Mouse (Mus musculus) thymus, postnatal 4 days (tissue): ENCODE results near the gene Gm28539.
"Not testable (repeated sequence)": the region's sequence is repeated elsewhere in the genome, so short reads cannot be mapped to it uniquely, and the experiment has no call there.

ENCODE experiments used
- DNase-seq: peaks from one replicate; pipeline ENCODE4 v3.0.0; 2021

Gene Gm28539

GRCm38 (mm10) chr16:18836468-18837208, at the start of gene Gm28539, which contains the start of gene 2510002D24Rik:
Gene Gm28539, plus strand, starts transcription at chr16:18836584.
Gene 2510002D24Rik, plus strand, starts transcription at chr16:18836578.
- DNase-seq, result peak; percentile 96

GRCm38 (mm10) chr16:18786652-18787051, 49.7 kb upstream of the Gm28539 start:
- DNase-seq, result no peak

- no peak for DNase-seq
These were observed 47.6 kb upstream of the Gm28539 start for GRCm38 (mm10) chr16:18788627-18789406.

- no peak for DNase-seq
These were observed 41.0 kb upstream of the Gm28539 start for GRCm38 (mm10) chr16:18795223-18795899.

- no peak for DNase-seq
These were observed 39.7 kb upstream of the Gm28539 start for GRCm38 (mm10) chr16:18796645-18797044.

GRCm38 (mm10) chr16:18798151-18798550, 38.2 kb upstream of the Gm28539 start:
- no peak for DNase-seq

GRCm38 (mm10) chr16:18798841-18799240, 37.5 kb upstream of the Gm28539 start:
- peak; percentile 65 for DNase-seq

GRCm38 (mm10) chr16:18805746-18806145, 30.6 kb upstream of the Gm28539 start:
- DNase-seq, result no peak

- no peak for DNase-seq
These were observed 27.4 kb upstream of the Gm28539 start for GRCm38 (mm10) chr16:18809001-18809400.

- no peak for DNase-seq
These were observed 25.4 kb upstream of the Gm28539 start for GRCm38 (mm10) chr16:18811032-18811431.

GRCm38 (mm10) chr16:18811468-18812384, 24.7 kb upstream of the Gm28539 start, which contains the start of the genes Ufd1 and Cdc45:
Gene Ufd1, plus strand, starts transcription at chr16:18811779.
Gene Cdc45, minus strand, starts transcription at chr16:18811987.
- DNase-seq, result peak; percentile 88

GRCm38 (mm10) chr16:18812385-18812910, 23.9 kb upstream of the Gm28539 start:
- DNase-seq, result no peak

- no peak for DNase-seq
These were observed 14.0 kb upstream of the Gm28539 start for GRCm38 (mm10) chr16:18822356-18822755.

- DNase-seq, result no peak
These were observed 13.5 kb upstream of the Gm28539 start for GRCm38 (mm10) chr16:18822925-18823324.

- no peak for DNase-seq
These were observed 7.8 kb upstream of the Gm28539 start for GRCm38 (mm10) chr16:18828630-18829029.

GRCm38 (mm10) chr16:18829102-18829501, 7.3 kb upstream of the Gm28539 start:
- DNase-seq, result no peak

GRCm38 (mm10) chr16:18833486-18833885, 2.9 kb upstream of the Gm28539 start:
- no peak for DNase-seq

GRCm38 (mm10) chr16:18836073-18836467, 314 bp upstream of the Gm28539 start:
- no peak for DNase-seq

- DNase-seq, result no peak
These were observed 2.0 kb downstream of the Gm28539 start for GRCm38 (mm10) chr16:18838346-18838745.

- no peak for DNase-seq
These were observed 10.0 kb downstream of the Gm28539 start for GRCm38 (mm10) chr16:18846301-18846820.

- not testable (repeated sequence) for DNase-seq
These were observed 13.3 kb downstream of the Gm28539 start for GRCm38 (mm10) chr16:18849521-18850190.
